Mouse (Mus musculus): ENCODE results near the gene Asic2. TPM values are rescaled to one million over a fixed set of nuclear protein-coding genes. Genes with fewer than 3 reads are reported as not detected.

Gene Asic2
- polyA plus RNA-seq, 1 experiment, result 1.2 TPM

- DNase-seq (ENCODE audit: low spot score), result no peak
These were observed 962.4 kb downstream of the Asic2 start for GRCm38 (mm10) chr11:81005831-81006230.

GRCm38 (mm10) chr11:81002769-81003430, 965.4 kb downstream of the Asic2 start:
- no peak for DNase-seq (ENCODE audit: low spot score)

GRCm38 (mm10) chr11:80995621-80996020, 972.6 kb downstream of the Asic2 start:
- DNase-seq (ENCODE audit: low spot score), result no peak

DNA sequence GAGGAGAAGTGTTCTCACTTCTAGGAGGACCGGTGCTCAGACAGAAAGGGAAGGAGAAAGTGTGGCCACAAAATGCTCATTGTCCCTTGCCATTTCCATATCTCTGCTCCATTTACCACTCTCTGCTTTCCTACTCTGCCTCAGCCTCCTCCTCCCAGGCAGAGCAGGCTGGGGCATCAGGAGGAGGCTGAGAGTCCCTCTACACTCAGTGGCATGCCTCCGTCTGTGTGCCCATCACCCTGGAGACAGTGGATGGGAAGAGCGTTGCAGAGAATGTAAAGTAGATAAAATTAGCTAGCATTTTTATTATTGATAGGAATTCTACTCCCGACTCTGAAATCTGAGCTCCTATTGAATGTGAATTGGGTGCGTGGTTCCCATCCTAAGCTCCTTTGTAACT, 984.7 kb downstream of the Asic2 start:
- DNase-seq (ENCODE audit: low spot score), result no peak

DNA sequence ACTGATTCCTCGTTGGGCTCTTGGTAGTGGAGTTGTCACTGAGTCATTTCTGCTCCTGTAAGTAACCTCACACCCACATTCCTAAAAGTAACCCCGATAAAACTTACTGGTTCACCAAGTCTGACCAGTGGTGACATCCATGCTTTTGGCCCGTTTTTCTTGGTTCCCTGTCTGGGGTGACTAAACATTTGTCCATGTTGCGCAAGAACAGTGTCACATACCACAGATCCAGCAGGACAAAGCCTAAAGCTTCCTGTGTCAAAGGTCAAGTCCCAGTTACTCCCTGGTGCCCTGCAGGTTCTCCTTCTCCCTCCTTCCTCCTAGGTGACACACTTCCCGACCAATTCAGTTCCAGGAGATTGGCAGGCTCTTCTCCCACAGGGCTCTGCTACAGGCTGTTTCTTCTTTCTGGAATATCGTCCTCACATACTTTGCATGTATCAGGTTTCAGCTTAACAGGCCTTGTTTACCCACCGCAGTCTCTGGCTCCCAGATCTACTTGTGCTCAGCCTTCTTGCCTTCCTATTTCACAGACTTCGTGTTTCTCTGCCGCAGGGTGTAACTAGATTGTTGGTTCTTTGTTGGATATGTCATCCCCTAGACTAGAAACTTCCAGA, 991.9 kb downstream of the Asic2 start:
- no peak for DNase-seq (ENCODE audit: low spot score)

- no peak for DNase-seq (ENCODE audit: low spot score)
These were observed 993.6 kb downstream of the Asic2 start for GRCm38 (mm10) chr11:80974616-80975015.

- DNase-seq (ENCODE audit: low spot score), result no peak
These were observed 994.3 kb downstream of the Asic2 start for GRCm38 (mm10) chr11:80973976-80974375.

- no peak for DNase-seq (ENCODE audit: low spot score)
These were observed 995.0 kb downstream of the Asic2 start for GRCm38 (mm10) chr11:80973273-80973672.

- DNase-seq (ENCODE audit: low spot score), result no peak
These were observed 1000.7 kb downstream of the Asic2 start for GRCm38 (mm10) chr11:80967544-80967943.

GRCm38 (mm10) chr11:80966040-80966439, 1002.2 kb downstream of the Asic2 start:
- DNase-seq (ENCODE audit: low spot score), result no peak

GRCm38 (mm10) chr11:80961326-80961725, 1006.9 kb downstream of the Asic2 start:
- DNase-seq (ENCODE audit: low spot score), result no peak

DNA sequence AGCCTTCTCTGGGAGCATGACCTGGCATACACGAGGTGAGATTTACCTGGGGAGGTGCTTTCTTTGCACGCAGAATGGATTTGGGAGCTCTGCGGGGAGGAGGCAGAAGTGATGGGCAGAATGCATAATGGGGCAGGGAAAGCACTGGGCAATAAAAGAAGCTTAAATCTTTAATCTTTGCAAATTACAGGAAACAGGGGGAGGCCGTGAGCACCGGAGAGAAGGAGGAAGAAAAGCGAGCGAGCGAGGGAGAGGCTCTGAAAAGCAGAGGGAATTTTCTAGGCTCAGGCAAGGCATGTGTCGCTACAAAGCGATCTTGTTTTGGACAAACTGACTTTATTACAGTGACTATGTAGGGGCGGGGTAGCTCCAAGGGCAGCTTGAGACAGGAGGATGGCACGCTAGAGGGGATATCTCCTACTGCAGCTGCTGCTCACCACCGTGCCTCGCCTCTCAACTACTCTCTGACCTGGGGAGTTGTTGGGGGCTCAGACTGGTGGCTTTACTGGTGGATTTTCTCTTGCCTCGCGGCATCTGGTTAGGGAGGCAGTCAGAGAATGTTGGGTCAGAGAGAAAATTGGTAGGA, 1010.1 kb downstream of the Asic2 start:
- no peak for DNase-seq (ENCODE audit: low spot score)

- DNase-seq (ENCODE audit: low spot score), result no peak
These were observed 1012.3 kb downstream of the Asic2 start for GRCm38 (mm10) chr11:80955915-80956314.

DNA sequence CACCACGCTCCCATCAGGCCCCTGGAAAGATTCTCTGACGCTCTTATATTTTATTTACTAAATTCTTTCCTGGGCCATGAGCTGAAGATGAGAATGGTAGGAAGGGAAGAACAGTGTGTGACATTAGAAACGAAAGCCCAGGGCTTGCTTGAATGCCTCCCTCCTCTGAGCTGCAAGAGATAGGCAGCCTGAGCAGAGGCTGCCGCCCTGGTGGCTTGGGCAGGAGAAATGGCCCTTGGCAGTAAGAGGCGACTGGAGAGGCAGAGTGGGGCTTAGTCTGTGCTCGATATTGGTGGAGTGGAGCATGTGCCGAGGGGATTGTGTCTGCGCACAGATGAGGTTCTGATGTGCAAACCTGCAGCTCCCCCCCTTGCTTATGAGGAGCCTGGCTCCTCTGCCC, 1014.1 kb downstream of the Asic2 start:
- DNase-seq (ENCODE audit: low spot score), result no peak

DNA sequence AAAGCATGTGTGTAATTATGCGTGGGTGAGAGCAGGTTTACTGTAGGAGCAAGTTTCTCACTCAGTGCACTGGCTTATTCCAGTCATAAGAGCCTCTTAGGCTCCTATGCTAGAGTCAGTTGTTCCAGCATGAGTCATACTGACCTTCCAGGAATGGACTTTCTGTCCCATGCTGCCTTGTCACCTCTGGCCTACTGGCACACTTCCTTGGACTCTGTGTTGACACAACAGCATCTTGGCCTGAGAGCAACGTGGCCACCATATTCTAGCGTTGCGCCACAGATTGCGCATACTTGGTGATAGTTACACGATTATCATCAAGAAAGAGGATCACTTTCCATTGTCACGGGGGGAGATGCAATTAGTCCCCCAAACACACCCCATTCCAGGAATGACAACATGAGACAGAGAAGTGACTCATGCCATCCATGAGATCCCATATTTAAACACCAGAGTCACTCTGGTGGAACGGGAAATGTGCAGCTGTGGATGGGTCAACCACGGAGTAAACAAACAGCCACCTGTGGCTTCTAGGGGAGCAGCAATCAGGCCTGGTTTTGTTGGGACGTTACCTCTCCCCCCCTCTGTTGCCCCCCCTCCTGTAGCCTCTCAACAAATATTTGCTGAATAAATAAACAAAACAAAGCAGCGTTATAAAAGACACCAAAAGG, 1019.1 kb downstream of the Asic2 start:
- DNase-seq (ENCODE audit: low spot score), result no peak

DNA sequence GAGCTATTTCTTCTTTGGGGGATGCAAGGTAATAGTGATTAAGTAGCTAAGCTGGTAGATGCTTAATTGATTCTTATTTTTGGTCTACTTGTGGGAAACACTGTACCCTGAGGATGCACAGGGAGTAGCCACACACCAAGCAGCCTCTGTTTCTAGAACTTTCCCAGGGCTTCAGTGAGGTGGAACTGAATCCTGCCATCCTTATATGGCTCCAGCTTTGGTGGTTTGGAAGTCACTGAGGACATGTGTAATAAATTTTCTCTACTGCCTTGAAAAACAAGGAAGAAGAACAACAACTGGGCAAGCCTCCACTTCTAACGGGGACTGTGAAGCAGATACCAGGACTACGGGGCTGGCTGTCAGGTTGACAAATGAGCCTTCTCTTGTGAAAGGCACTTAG, 1020.2 kb downstream of the Asic2 start:
- no peak for DNase-seq (ENCODE audit: low spot score)

- no peak for DNase-seq (ENCODE audit: low spot score)
These were observed 1022.1 kb downstream of the Asic2 start for GRCm38 (mm10) chr11:80946163-80946562.

DNA sequence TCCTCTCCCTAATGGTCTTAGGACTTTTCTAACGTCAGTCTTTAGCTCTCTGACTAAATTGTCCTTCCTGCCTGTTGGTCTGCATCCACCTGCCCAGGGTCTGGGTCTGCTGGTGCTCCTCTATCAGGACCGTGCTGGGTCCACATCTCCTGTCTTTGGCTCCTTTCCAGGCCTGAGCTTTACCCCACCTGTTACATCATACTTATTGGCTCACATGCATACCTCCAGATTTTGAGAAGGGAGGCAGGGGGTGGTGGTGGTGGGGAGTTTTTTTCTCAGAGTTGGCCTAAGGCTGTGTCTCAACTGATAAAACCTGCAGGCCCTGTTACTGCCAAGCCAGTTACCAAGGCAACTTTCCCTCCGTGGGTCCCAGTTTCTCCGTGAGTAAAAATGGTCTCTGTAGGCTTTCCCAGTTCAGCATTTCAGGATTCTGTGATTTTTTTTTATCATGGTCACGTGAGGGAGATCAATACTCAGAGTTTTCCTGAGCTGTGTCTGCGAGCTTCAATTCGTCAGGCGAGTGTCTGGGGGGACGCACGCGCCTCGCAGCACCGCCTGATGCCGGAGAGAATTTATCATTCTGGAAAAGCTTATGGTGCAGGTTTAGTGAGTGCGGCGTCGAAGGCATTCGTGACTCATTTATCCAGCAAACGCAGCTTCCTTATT, 1044.8 kb downstream of the Asic2 start:
- no peak for DNase-seq (ENCODE audit: low spot score)

DNA sequence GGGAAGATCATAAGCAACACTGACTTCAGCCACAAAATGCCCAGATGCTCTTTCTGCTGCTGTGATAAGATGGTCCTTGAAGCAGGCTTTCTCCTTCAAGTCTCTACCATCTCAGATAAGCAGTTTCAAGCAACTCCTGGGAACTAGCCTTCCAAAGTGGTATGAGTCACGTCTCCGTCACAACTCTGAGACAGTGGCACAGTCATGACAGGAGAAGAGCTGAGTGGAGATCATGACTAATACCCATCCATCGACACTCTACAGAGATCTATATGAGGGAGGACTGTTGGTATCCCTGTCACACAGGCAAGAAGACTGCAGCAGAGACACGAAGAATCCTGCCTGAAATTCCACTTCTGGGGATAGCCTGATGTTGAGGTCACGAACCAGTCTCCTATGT, 1049.9 kb downstream of the Asic2 start:
- no peak for DNase-seq (ENCODE audit: low spot score)

DNA sequence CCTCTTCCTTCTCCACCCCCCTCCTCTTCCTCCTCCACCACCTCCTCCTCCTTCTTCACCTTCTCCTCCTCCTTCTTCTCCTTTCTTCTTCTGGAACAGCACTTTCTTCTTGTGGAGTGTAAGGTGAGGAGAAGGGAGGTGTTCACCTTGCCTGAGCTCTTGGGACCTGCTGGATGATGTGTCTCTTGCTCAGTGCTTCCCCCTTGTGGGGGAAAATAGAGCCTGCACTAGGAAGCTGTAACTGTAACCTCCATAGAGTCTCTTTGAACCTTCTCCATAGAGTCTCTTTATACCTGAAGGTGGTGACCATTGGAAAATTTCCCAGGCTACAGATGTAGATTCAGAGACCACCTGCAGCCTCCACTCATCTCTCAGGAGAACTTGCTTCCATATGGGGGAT, 1050.6 kb downstream of the Asic2 start:
- DNase-seq (ENCODE audit: low spot score), result no peak

GRCm38 (mm10) chr11:80913408-80914024, 1054.7 kb downstream of the Asic2 start:
- no peak for DNase-seq (ENCODE audit: low spot score)

GRCm38 (mm10) chr11:80912721-80913120, 1055.5 kb downstream of the Asic2 start:
- DNase-seq (ENCODE audit: low spot score), result no peak

Data from urinary bladder, adult 2 months (tissue).